Mouse (Mus musculus) large intestine, adult 2 months (tissue): ENCODE measurements around the gene Setd1a. TPM values are rescaled to one million over a fixed set of nuclear protein-coding genes. Genes with fewer than 3 reads are reported as not detected.
"Not testable (repeated sequence)": the region's sequence is repeated elsewhere in the genome, so short reads cannot be mapped to it uniquely, and the experiment has no call there.

Experiments
- DNase-seq: peaks from one replicate; pipeline ENCODE4 v3.0.0-alpha.2; 2012; ENCODE audit warnings: low read depth, low spot score
- WGBS: fragments of 180-500 bp; shearing (Covaris S2); methylation state at CpG from one replicate; pipeline ENCODE4 v1.1.7; 2018; 5-methylcytosine and 5-hydroxymethylcytosine counted together
- polyA plus RNA-seq: library from polyadenylated mRNA; depleted of rRNA; stranded (reverse); fragments of >200 nt; gene quantifications from 2 replicates; pipeline ENCODE4 v1.2.3, GENCODE M21; 2012; rRNA removed

Setd1a gene
- polyA plus RNA-seq: 6.7 and 6.8 TPM in 2 replicates

DNA sequence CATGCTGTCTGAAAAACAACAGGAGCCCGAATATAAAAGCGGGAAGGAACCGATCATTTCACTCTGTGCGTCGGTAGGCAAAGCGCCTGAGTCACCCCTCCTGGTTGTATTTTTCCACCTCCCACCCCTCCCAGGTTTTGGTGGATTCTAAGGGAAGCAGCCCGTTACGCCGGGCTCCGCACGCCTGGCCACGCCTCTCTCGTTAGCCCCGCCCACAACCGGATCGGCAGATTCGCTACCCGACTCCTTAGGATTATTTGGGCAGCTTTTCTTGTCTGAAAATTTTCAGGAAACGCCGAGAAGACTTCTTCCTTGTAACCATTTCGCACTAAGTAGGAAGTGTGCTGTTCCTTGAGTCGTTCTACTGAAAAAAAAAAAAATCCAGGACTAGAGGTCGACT lies at the start of gene Setd1a:
Setd1a (plus strand) TSS at position 245 of the 400 bp plus-strand sequence.
- under 1% methylated on average over 23 of the region's 23 CpGs for WGBS
- DNase-seq: no peak

DNA sequence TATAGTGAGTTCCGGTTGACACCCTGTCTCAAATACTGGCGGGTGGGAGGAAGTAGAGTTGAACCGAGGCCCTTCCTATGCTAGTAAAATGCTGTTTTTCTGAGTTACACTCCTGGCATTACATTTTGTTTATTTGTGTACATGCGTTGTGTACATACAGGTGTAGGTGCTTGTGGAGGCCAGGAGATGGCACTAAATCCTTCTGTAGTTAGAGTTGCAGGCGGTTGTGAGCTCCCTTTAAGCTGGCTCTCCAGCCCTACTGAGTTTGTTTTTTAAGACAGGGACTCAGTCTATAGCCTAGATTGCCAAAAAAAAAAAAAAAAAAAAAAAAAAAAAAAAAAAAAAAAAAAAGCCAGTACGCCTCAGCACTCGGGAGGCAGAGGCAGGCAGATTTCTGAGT lies 48.6 kb upstream of the Setd1a start:
- DNase-seq: no peak
- 77% methylated on average over 7 of the region's 7 CpGs for WGBS

GRCm38 (mm10) chr7:127730170-127730569 lies 46.3 kb upstream of the Setd1a start:
- 64% methylated on average over 4 of the region's 4 CpGs for WGBS
- no peak for DNase-seq

DNA sequence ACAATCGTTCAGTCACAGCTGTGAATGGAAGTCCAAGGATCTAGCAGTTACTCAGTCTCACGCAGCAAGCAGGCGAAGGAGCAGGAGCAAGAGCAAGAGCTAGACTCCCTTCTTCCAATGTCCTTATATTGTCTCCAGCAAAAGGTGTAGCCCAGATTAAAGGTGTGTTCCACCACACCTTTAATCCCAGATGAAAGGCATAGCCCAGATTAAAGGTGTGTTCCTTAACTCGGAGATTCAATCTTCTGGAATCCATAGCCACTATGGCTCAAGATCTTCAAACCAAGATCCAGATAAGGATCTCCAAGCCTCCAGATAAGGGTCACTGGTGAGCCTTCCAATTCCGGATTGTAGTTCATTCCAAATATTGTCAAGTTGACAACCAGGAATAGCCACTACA lies 44.4 kb upstream of the Setd1a start, which contains the start of gene Ctf2:
Ctf2 (minus strand) TSS at position 101 of the 400 bp plus-strand sequence.
- no CpG with 5 or more reads among the region's 5 CpGs for WGBS
- not testable (repeated sequence) for DNase-seq

- WGBS: under 1% methylated on average over 26 of the region's 26 CpGs
- DNase-seq: peak; percentile 55
Measured at GRCm38 (mm10) chr7:127744366-127745045, 32.0 kb upstream of the Setd1a start, which contains the start of gene Fbxl19. Gene Fbxl19 (plus strand): TSS chr7:127744543.

DNA sequence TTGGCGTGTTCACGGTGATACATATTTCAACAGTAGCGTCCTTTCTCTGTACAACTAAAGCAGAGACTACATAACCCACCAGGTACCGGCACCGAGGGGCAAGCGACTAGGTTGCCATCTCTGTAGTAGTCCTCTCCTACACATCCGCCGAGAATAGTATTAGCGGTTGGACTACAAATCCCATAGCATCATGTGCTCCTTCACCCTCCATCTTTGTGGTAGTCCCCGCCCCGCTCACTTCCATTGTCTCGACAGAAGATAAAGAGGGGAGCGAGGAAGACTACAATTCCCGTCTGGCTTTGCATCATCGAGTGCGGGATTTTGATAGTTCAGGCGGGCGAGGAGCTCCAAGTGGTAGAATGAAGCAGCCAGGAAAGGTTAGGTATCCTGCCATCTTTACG lies 31.2 kb upstream of the Setd1a start:
- WGBS: 1% methylated on average over 19 of the region's 19 CpGs

DNA sequence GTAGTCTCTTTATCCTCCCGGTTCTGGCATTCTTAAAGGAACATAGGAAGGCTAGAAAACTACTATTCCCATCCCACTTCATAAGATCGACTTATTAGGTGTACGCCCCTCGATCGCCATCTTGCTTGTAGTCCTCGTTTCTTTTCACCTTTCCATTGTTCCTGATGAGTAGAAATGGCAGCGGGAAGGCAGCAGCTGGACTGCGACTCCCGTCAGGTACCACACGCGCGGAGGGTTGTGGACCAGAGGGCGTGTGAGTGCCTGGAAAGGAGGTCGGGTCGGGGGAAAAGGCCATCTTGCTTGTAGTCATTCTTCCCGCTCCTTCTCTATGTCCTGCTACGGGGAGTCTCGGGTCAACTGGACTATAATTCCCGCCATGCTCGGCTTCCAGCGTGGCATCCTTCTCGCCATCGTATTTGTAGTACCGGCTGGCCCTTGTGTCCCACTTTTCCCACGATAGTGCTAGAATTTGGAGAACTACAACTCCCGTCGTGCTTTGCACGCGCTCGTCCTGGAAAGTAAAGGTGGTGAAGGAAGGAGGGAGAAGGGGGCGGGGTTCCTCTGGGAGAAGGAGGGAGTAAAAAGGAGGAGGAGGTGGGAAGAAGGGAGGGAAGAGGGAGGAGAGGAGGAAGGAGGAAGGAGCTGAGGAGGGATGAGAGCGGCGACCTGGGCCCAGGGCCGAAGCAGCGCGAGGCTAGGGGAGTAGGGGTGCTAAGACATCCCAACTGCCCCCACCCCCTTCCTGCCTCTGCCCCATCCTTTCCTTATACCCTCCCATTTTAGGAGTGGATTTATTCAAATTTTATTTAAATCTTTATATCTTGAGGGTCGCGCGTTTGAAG lies 30.6 kb upstream of the Setd1a start:
- DNase-seq: peak; percentile 100
- 0% methylated on average over 39 of the region's 39 CpGs for WGBS

More for the DNA sequence above, 31.2 kb upstream of the Setd1a start:
- peak; percentile 96 for DNase-seq

DNA sequence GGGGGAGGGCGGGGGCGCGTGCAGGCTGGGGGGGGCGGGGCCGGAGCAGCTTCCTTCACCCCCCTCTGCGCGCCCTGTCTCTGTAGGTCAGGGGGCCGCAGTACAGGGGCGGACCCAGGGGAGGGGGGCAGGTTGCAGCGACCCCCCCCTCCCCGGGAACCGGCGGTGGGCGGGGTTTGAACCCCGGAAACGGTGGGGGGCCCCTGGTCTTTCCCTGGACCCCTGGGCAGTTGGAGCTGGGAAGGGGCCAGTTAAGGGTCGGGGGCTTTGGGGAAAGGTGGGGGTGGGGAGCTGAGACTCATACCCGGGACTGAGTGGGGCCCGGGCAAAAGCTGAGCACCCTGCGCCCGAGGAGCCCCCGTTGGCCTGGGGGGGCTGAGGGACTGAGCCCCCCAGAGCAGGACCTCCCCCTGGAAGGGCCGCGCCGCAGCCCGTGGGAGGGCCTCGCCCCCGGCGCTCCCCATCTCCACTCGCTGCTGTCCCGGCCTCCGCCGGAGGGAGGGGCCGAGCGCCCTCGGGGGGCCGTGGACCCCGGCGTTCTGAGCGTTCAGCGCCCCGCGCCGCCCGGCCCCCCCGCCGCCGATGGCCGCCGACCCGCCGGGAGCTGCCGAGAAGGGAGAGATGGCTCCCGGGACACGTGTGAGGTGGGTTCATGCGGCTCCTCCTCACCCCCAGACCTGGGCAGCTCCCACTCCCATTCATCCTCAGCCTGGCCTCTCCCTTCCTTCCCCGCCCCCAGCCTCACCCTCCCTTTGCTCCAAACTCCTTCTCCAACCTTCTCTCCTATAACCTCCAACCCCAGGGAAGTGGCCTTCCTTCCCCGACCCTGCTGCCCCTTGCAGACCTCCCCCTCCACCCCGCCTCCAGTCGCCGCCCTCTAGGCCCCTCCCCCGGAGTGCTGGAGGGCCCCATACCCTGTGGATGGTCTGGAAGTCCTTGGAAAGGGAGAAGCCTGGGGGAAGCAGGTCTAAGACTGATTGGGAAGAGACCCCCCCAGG lies 29.7 kb upstream of the Setd1a start:
- DNase-seq: no peak
- WGBS: 3% methylated on average over 55 of the region's 62 CpGs

GRCm38 (mm10) chr7:127747559-127748234 lies 28.8 kb upstream of the Setd1a start:
- DNase-seq: no peak
- WGBS: 69% methylated on average over 6 of the region's 6 CpGs

DNA sequence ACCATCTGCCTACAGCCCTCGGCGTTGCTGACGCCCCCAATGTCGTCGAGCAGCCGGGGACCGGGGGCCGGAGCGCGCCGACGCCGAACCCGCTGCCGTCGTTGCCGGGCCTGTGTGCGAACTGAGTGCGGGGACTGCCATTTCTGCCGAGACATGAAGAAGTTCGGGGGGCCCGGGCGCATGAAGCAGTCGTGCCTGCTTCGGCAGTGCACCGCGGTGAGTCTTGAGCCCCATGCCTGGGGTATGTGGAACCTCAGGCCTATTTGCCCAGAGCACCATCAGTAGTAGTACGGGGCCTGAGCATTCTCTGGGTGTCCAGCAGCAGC lies 28.3 kb upstream of the Setd1a start:
- WGBS: 93% methylated on average over 28 of the region's 28 CpGs
- no peak for DNase-seq

GRCm38 (mm10) chr7:127750131-127751127 lies 26.0 kb upstream of the Setd1a start:
- 88% methylated on average over 19 of the region's 19 CpGs for WGBS
- no peak for DNase-seq

DNA sequence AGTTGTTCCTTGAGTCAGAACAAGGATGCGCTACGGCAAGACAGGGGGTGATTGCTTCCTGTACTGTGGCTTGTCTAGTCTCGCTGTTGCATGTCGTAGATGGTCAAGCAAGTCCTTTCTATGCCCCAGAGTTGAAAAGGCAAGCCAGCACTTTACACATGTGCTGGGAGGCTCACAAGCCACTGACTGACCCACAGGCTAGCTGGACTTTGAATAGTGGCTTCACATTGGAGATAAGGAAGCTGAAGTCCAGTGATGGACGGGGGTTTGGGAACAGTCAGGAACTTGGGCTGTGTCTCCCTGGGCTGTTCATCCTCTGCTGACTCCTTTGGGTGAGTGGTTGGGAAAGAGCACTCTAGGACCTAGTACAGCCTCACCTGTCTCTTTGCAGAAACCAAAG lies 24.9 kb upstream of the Setd1a start:
- 92% methylated on average over 5 of the region's 5 CpGs for WGBS
- no peak for DNase-seq

DNA sequence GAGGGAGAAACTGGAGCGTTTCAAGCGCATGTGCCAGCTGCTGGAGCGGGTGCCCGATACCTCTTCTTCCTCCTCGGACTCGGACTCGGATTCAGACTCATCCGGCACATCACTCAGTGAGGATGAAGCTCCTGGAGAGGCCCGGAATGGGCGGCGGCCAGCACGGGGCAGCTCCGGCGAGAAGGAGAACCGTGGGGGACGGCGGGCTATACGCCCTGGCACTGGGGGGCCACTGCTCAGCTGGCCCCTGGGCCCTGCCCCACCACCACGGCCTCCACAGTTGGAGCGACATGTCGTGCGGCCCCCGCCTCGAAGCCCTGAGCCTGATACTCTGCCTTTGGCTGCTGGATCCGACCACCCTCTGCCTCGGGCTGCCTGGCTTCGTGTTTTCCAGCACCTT lies 24.4 kb upstream of the Setd1a start:
- DNase-seq: no peak
- WGBS: 93% methylated on average over 27 of the region's 27 CpGs

DNA sequence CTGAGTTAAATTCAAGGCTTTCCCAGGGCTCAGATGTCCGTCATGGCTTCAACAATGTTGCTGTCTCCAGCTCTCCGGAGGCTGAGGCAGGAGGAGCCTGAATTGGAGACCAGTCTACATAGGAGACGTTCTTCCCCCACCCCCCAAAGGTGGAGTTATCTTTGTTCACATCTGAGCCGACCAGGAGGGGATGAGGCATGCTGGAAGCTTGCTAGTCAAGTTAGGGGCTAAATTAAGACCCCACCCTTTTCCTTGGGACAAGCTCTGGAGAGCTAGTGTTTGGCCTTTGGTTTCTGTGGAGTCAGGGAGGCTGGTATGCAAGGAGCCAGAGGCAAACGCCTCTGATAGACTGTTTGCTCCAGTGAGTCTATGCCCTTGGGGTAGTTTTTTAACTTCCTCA lies 23.3 kb upstream of the Setd1a start:
- 61% methylated on average over 5 of the region's 5 CpGs for WGBS

GRCm38 (mm10) chr7:127753741-127754140 lies 22.7 kb upstream of the Setd1a start:
- no peak for DNase-seq
- WGBS: 75% methylated on average over 7 of the region's 7 CpGs

More for the DNA sequence above, 23.3 kb upstream of the Setd1a start:
- no peak for DNase-seq

- DNase-seq: no peak
- WGBS: 68% methylated on average over 6 of the region's 6 CpGs
Measured at GRCm38 (mm10) chr7:127759716-127760115, 16.8 kb upstream of the Setd1a start.

- no peak for DNase-seq
- 66% methylated on average over 3 of the region's 3 CpGs for WGBS
Measured at GRCm38 (mm10) chr7:127760478-127760877, 16.0 kb upstream of the Setd1a start.

- 11% methylated on average over 7 of the region's 7 CpGs for WGBS
- no peak for DNase-seq
Measured at GRCm38 (mm10) chr7:127761026-127761425, 15.4 kb upstream of the Setd1a start.
